ENCODE assay signal across 8 mouse cellular contexts in the genomic region with DNA sequence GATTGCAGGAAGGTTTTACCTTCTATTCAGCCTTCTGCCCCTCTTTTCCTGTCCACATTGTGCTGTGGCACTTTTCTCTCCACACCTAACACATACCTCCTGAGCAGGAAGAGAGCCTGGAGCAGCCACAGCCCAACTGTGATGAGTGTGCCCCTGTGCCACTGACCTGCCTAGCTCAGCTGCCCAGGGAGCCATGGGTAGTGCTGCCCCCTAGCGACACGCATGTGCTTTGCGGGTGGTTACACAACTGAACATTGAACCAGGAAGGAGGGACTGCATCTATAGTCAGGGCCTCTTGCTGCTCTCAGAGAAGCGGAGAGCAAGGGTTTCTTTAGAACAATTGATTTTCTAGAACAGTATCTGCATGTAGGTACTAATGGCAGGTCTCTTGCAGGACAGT. TPM values are rescaled to one million over a fixed set of nuclear protein-coding genes. Genes with fewer than 3 reads are reported as not detected.
DNase-seq lines count a peak whose midpoint lies in the region; ATAC-seq lines count a peak whose summit lies in the region.

No protein-coding gene starts in this region.

- peak overlapping the region; percentile 70 for H3K4me3 ChIP-seq in hindbrain, embryonic 15.5 days

- peak overlapping the region; percentile 93 for H3K4me2 ChIP-seq in hindbrain, embryonic 15.5 days

- H3K4me1 ChIP-seq in hindbrain, embryonic 15.5 days (replicated peaks): peaks cover 77% of the 10 kb centered on the region

- peak; percentile 95 for DNase-seq in NIH3T3 (ENCODE audit: low read depth)
- peak; percentile 93 to 94 for DNase-seq in cerebellum, postnatal 25 days
- DNase-seq in frontal cortex, postnatal 36 days (ENCODE audit: low spot score in 2 of 2): peak; percentile 85 to 91
- DNase-seq in left cerebral cortex, adult 11 months (ENCODE audit: low spot score): peak; percentile 77
- peak; percentile 91 to 93 for DNase-seq in lung, postnatal 4 days
- peak; percentile 89 for DNase-seq in retina, postnatal 1 day
- peak; percentile 79 to 84 for DNase-seq in urinary bladder, adult 18-20 months (ENCODE audit: low spot score in 2 of 2)

- H3K27ac ChIP-seq in hindbrain, embryonic 15.5 days (replicated peaks): peak overlapping the region; percentile 51; the same call in 1 of the 2 replicates

- H3K9me3 ChIP-seq in hindbrain, embryonic 15.5 days: no peaks in the 10 kb centered on the region

- ATAC-seq in hindbrain, embryonic 15.5 days (ENCODE audit: low FRiP score, low read depth): no peak

- 2% methylated on average over 4 of the region's 4 CpGs for WGBS in hindbrain, embryonic 15.5 days

- peak overlapping the region; percentile 89 for H3K9ac ChIP-seq in hindbrain, embryonic 15.5 days

- H3K27me3 ChIP-seq in hindbrain, embryonic 15.5 days: no peaks in the 10 kb centered on the region

- H3K36me3 ChIP-seq in hindbrain, embryonic 15.5 days: peaks cover 18% of the 10 kb centered on the region

RNA-seq across cellular contexts. Expression of gene Scd2, which starts 2.3 kb away (rescaled TPM):
- 288 and 295 TPM in 2 replicates for polyA plus RNA-seq in hindbrain, embryonic 15.5 days (2015; fragmentation: Nextera tagmentation; extraction: Ambion mirVana)

RNA-seq across cellular contexts. Expression of gene Scd4, which starts 37.2 kb away (rescaled TPM):
- 0.10 and 0.12 TPM in 2 replicates for polyA plus RNA-seq in hindbrain, embryonic 15.5 days (2015; fragmentation: Nextera tagmentation; extraction: Ambion mirVana)
